Mouse (Mus musculus) brain, embryonic 14.5 days (tissue): Measurements from ENCODE around the gene Nacc1. TPM values are rescaled to one million over a fixed set of nuclear protein-coding genes. Genes with fewer than 3 reads are reported as not detected.
A peak's percentile ranks its signal among the peaks of the same experiment; 100 is the strongest.
"Not testable (repeated sequence)": the region's sequence is repeated elsewhere in the genome, so short reads cannot be mapped to it uniquely, and the experiment has no call there.

Experiments used
- DNase-seq: peaks from one replicate; pipeline ENCODE4 v3.0.0-alpha.2; 2011; ENCODE audit warnings: low read depth
- CTCF ChIP-seq: fragments of 200-500 bp; IDR thresholded peaks from 2 replicates; pipeline ENCODE4 v1.5.1; 2012; ENCODE audit warnings: inconsistent platforms, mild to moderate bottlenecking, moderate library complexity, borderline replicate concordance; ENCODE audit not compliant: insufficient read depth, insufficient read length; ENCODE audit errors: extremely low read depth
- POLR2A ChIP-seq: fragments of 200-500 bp; IDR thresholded peaks from 2 replicates; pipeline ENCODE4 v1.6.1; 2012; ENCODE audit warnings: mild to moderate bottlenecking, inconsistent platforms, borderline replicate concordance; ENCODE audit not compliant: poor library complexity, insufficient read depth, insufficient read length, severe bottlenecking; ENCODE audit errors: extremely low read depth
- polyA plus RNA-seq: library from polyadenylated mRNA; depleted of rRNA; stranded (reverse); fragments of >200 nt; gene quantifications from 2 replicates; pipeline ENCODE4 v1.2.3, GENCODE M21; 2012

Gene Nacc1
- polyA plus RNA-seq, 1 experiment, result 87.0 TPM

DNA sequence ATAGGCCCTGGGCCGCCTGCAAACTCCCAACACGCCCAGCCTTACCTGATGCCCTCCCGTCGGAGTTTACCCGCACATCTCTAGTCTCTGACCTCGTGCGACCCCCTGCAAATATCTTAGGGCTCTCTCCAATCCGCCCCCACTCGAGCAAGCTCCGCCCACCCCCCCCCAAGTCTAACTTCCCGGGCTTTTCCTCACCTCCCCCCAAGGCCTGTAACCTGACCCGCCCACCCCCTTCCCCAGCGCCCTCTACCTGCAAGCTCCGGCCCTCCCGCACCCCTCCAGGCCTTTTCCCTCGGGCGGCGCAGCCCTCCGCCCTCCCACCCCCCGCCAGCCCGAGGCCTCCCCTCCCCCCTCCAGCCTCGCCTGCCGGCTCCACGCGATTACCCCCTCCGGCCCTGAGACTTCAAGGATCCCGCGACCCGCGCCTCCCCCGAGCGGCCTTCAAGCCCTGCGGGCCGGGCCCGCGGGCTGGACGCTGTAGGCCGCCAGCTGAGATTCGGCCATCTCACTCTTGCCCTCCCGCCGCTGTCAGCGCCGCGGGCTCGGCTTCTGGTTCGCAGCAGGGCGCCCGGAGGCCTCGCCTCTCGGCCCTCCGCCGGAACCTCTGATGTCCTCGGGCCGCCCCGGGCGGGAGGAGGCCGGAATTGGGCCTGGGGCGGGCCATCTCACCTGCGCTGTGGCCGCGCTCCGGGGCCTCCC, 508 bp downstream of the Nacc1 start:
- DNase-seq, result peak; percentile 63
- no peak for TF ChIP-seq POLR2A
- TF ChIP-seq CTCF, result no peak

DNA sequence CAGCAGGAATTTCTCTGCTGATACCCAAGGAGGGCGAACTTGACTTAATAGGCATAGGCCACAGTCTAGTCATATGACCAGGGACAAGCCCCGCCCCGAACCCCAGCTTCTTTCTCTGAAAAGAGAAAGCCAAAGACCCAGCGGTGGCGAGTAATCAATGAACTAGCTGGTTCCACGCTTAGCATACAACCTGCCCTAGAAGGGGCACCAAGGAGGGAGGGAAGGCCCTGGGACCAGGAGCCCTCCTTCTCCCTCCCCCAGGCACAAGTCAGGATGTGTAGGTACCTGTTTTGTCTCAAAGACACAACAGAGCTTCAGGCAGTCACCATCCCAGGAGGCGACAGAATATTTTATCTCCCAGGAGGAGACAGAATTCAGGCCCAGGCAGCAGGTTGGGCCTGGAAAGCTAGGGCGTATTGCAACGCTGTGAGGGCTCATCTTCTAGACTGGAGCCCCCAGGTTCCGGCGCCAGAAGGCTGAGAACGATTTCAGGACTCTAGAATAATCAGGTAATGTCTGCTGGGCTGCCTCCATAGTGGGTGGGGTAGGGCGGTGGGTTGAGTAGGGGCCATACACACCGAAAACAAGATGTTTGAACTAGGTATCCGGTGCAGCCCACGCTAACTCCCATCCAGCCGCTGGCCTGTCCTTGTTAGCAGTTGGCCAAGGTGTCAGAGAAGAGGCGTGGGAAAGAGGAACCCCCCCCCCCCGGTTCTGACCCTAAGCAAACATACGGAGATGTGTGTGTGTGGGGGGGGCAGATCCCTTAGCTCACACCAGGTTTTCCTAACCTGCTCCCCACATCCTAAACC, 1.3 kb downstream of the Nacc1 start, which contains the start of gene Trmt1:
Gene Trmt1 (plus strand): TSS at position 117 of the 812 bp plus-strand sequence.
- no peak for TF ChIP-seq CTCF
- no peak for TF ChIP-seq POLR2A
- peak; percentile 31 for DNase-seq

DNA sequence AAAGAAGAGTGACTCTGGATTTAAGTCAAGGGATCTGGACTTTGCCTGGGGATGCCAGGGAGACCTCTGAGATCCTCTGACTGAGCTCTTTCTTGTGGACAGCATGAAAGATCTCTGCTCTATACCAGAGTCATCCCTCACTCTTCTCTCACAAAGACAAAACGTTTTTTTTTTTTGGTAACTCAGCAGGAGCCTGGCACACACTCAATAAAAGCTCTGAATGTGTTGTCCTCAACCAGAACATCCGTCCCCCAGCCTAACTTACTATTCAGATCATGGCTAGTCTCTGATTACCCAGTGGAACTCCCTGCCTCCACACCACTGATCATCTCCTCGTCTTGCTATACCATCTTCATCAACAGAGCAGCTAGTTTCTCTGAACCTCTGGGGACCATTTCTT, 3.1 kb downstream of the Nacc1 start:
- DNase-seq, result no peak
- TF ChIP-seq POLR2A (no peak), CTCF (no peak)

DNA sequence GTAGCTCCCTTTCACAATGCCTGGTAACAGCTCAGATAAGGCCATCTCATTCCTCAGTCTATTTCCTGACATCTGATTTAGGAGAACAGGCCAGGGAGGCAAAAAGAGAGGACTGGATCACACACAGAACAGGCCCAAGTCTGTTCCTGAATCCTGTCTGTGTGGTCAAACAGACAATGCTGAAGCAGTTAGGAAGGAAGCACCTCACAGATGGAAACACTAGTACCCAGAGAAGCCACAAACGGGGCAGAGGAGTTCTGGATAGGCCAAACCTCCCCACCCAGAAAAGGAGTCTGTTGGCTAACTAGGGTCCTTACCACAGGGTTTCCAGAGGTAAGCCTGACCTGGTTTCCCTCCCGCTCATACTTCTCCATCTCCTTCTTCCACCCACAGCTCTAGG, 5.4 kb downstream of the Nacc1 start:
- DNase-seq, result no peak
- TF ChIP-seq CTCF (no peak), POLR2A (no peak)

DNA sequence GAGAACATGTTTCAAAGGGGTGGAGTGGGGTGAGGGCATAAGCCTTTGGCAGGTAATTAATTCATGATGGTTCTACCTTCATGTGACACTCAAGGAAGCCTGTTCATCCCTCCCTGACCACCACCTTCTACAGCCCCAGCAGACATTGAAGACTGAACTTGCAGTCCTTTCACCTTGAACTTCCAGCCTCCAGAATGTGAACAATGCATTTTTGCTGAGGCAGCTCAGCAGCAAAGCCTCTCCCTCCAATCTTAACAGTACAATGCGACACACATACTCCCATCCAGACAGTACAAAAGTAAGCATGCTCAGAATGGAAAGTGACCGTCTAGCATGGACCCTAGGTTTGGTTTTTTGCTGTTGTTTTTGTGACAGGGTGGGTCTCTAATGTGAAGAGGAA, 6.2 kb downstream of the Nacc1 start:
- DNase-seq, result no peak
- TF ChIP-seq CTCF (no peak), POLR2A (no peak)

DNA sequence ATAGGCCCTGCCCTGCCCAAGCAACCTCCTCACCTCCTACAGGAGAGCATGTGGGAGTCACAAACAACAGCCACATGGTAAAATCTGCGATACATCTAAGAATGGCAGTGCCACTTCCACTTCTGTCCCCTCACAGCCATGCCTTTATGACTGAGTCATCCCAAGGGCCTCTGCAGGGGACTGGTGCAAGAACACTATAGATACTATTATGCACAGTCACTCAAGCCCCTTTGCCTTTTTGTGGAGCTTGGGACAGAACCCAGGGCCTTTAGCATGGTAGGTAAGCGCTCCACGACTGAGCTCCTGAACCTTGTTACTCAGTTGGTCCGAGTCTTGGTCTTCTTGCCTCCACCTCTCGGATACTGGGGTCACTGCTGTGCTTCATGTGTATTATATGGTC, 10.4 kb downstream of the Nacc1 start:
- TF ChIP-seq POLR2A (no peak), CTCF (no peak)

DNA sequence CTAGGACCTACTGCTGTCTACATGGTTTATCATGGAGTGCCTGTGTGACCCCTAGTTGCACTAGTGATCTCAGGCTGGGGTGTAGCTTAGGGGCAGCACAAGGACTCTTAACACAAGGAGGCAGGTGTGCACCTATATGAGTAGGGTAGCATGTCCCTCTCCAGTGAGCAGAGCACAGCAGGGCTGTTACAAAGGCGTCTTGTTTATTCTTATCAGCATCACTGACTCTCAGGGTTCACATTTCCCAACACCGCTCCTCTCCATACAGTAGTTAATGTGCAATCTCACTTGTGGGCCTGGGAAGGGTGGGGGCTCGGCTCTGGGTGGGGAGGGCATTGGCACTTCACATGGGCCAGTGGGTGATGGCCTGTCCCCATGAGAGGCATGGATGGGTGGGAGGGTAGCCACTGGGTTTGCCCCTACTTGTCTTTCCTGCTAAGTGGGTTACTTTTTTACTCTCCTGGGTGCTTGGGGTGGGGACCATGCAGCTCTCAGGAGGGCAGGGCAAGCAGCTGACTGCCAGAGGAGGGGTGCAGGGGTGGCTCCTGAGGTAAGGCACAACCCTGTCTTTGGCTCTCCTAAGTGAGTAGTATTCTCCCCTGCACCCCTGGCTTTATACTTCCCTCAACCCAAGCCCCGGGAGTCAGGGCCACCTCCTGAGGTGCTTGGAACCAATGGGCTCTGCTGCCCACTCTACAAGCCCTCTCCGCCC, 17.2 kb downstream of the Nacc1 start:
- not testable (repeated sequence) for DNase-seq

More for the DNA sequence above, 10.4 kb downstream of the Nacc1 start:
- DNase-seq, result no peak

DNA sequence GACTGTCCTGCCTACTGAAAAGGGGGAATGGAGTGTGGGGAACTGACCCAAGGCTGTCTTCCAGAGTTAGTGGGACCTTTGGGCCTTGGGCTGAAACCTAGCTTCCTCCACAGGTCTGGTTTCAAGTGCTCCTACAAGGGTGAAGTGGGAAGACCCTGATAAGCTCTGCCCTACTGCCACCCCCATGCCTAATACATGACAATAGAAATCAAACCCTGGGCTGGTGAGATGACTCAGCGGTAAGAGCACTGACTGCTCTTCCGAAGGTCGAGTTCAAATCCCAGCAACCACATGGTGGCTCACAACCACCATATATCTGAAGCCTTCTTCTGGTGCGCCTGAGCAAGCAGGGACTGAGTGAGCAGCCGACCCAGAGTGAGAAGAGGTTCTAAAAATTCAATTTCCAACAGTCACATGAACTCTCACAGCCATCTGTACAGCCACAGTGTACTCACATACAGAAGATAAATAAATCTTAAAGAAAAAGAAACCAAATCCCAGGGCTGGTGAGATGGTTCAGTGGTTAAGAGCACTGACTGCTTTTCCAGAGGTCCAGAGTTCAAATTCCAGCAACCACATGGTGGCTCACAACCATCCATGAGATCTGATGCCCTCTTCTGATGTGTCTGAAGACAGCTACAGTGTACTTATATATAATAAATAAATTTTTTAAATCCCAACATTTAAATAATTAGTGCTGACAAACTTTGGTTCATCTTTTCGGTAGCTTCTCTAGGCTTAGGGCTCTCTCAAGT, 18.8 kb downstream of the Nacc1 start:
- DNase-seq, result no peak
- no peak for TF ChIP-seq CTCF
- no peak for TF ChIP-seq POLR2A

DNA sequence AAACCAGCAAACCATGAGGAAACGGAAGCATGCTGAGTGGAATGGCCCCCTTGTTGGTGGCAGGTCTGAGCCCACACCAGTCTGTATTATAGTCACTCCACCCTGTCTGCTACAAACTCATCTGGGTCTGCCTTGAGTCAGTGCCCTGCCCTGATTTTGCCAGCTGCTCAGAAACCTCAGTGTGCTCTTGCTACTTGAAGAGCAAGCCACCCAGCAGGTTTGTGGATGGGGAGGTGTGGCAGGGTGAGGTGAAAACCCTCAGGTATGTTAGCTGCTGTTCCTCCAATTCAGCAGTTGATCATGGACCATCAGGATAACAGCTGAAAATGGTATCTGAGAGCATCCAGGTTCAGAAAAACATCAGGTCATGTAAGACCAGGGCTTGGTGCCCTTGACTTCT, 19.6 kb downstream of the Nacc1 start:
- DNase-seq, result no peak
- TF ChIP-seq CTCF (no peak), POLR2A (no peak)

DNA sequence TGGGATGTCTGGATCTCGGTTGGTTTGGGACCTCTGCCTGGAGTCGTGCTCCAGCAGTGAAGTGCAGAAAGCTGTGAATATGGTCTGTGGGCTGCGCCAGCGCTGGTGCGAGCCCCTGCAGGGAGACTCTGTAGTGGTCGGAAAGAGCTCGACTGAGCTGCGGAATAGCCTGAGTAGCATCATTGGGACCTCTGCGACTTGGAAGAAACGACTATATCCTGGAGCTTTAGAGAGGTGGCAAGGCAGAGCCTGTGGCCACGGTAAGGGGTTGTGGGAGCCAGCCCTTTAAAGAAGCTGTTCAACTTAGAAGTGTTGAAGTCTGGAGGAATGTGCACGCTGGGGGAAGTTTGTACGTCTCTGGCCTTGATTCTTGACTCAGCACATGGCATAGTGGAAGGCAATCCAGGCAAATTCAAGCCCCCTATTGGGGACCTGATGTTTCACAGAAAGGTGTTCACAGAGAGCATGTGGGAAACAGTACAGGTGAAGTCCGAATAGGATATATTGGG, 22.2 kb downstream of the Nacc1 start:
- TF ChIP-seq POLR2A (no peak), CTCF (no peak)
- no peak for DNase-seq
